Mouse (Mus musculus): ENCODE results near the gene Wnt7b. TPM values are rescaled to one million over a fixed set of nuclear protein-coding genes. Genes with fewer than 3 reads are reported as not detected.

Gene Wnt7b
- polyA plus RNA-seq, 1 experiment from 2014 or later = 62.1 TPM

GRCm38 (mm10) chr15:85497548-85497947, 84.7 kb downstream of the Wnt7b start:
- no peaks in the 10 kb centered on the region for H3K9me3 ChIP-seq
- WGBS = 80% methylated on average over 4 of the region's 4 CpGs
- H3K27ac ChIP-seq = no peak overlapping the region
- no peak overlapping the region for H3K9ac ChIP-seq
- H3K4me3 ChIP-seq = no peak overlapping the region
- no peaks in the 10 kb centered on the region for H3K36me3 ChIP-seq
- H3K27me3 ChIP-seq = peaks cover 18% of the 10 kb centered on the region
- no peak overlapping the region for H3K4me2 ChIP-seq
- ATAC-seq (ENCODE audit: insufficient number of reproducible peaks, low FRiP score, low TSS enrichment, low read depth) = no peak
- peaks cover 10% of the 10 kb centered on the region; the same call in 1 of the 2 replicates for H3K4me1 ChIP-seq

- Histone ChIP-seq H3K9ac (no peak overlapping the region), H3K4me1 (peaks cover 10% of the 10 kb centered on the region; the same call in 1 of the 2 replicates), H3K36me3 (no peaks in the 10 kb centered on the region), H3K4me3 (no peak overlapping the region), H3K9me3 (no peaks in the 10 kb centered on the region), H3K4me2 (no peak overlapping the region), H3K27me3 (peaks cover 18% of the 10 kb centered on the region), H3K27ac (no peak overlapping the region)
- WGBS = 7% methylated on average over 11 of the region's 11 CpGs
- ATAC-seq (ENCODE audit: insufficient number of reproducible peaks, low FRiP score, low TSS enrichment, low read depth) = no peak
Measured at GRCm38 (mm10) chr15:85494163-85494621, 88.1 kb downstream of the Wnt7b start.

- Histone ChIP-seq H3K27me3 (no peaks in the 10 kb centered on the region; the same call in 1 of the 2 replicates), H3K9ac (no peak overlapping the region), H3K4me3 (no peak overlapping the region), H3K4me2 (no peak overlapping the region), H3K4me1 (peaks cover 9% of the 10 kb centered on the region; the same call in 1 of the 2 replicates), H3K36me3 (no peaks in the 10 kb centered on the region), H3K9me3 (no peaks in the 10 kb centered on the region), H3K27ac (no peak overlapping the region)
- WGBS = 77% methylated on average over 7 of the region's 7 CpGs
- no peak for ATAC-seq (ENCODE audit: insufficient number of reproducible peaks, low FRiP score, low TSS enrichment, low read depth)
Measured at GRCm38 (mm10) chr15:85489751-85490150, 92.5 kb downstream of the Wnt7b start.

- no peak for ATAC-seq (ENCODE audit: insufficient number of reproducible peaks, low FRiP score, low TSS enrichment, low read depth)
- H3K27ac ChIP-seq = no peak overlapping the region
- H3K4me1 ChIP-seq = peaks cover under 1% of the 10 kb centered on the region; the same call in 1 of the 2 replicates
- WGBS = 72% methylated on average over 10 of the region's 10 CpGs
- no peak overlapping the region for H3K4me2 ChIP-seq
- H3K9me3 ChIP-seq = no peaks in the 10 kb centered on the region
- no peak overlapping the region for H3K4me3 ChIP-seq
- no peaks in the 10 kb centered on the region for H3K36me3 ChIP-seq
- no peaks in the 10 kb centered on the region for H3K27me3 ChIP-seq
- no peak overlapping the region for H3K9ac ChIP-seq
Measured at GRCm38 (mm10) chr15:85488900-85489299, 93.4 kb downstream of the Wnt7b start.

Other genes with a start within 250 kb of the Wnt7b start
- 283 and 286 TPM in 2 replicates for gene Atxn10, start 246.2 kb downstream of the Wnt7b start, polyA plus RNA-seq (2015; fragmentation: Nextera tagmentation; extraction: Ambion mirVana)
- gene 7530416G11Rik, start 79.2 kb downstream of the Wnt7b start, polyA plus RNA-seq (2015; fragmentation: Nextera tagmentation; extraction: Ambion mirVana) = not detected in 2 replicates
- gene Ppara, start 152.5 kb upstream of the Wnt7b start, polyA plus RNA-seq (2015; fragmentation: Nextera tagmentation; extraction: Ambion mirVana) = 1.7 and 4.8 TPM in 2 replicates
- 32.0 and 34.6 TPM in 2 replicates for gene Cdpf1, start 229.2 kb upstream of the Wnt7b start, polyA plus RNA-seq (2015; fragmentation: Nextera tagmentation; extraction: Ambion mirVana)
- gene Pkdrej, start 239.3 kb upstream of the Wnt7b start, polyA plus RNA-seq (2015; fragmentation: Nextera tagmentation; extraction: Ambion mirVana) = 0.14 and 0.24 TPM in 2 replicates
- gene Ttc38, start 249.8 kb upstream of the Wnt7b start, polyA plus RNA-seq (2015; fragmentation: Nextera tagmentation; extraction: Ambion mirVana) = 8.0 TPM in 2 replicates

Measured in limb, embryonic 15.5 days (tissue).